Mouse (Mus musculus) CD4-positive, CD25-positive, alpha-beta regulatory T cell, adult 2 months (primary cell): ENCODE results near the gene Thop1.
"Not testable (repeated sequence)": the region's sequence is repeated elsewhere in the genome, so short reads cannot be mapped to it uniquely, and the experiment has no call there.

Experiments
- DNase-seq: peaks from one replicate; pipeline ENCODE4 v3.0.0-alpha.2; 2012; ENCODE audit warnings: low read depth, low spot score

Gene Thop1

GRCm38 (mm10) chr10:81069836-81070235 is at the start of gene Thop1:
Gene Thop1 (plus strand): TSS chr10:81070035.
- DNase-seq: peak; percentile 100

- DNase-seq: no peak
Measured at GRCm38 (mm10) chr10:81020207-81020606, 49.6 kb upstream of the Thop1 start.

GRCm38 (mm10) chr10:81021547-81022110 is 48.2 kb upstream of the Thop1 start:
- no peak for DNase-seq

GRCm38 (mm10) chr10:81022744-81023143 is 47.1 kb upstream of the Thop1 start:
- peak; percentile 48 for DNase-seq

- DNase-seq: no peak
Measured at GRCm38 (mm10) chr10:81024346-81024937, 45.4 kb upstream of the Thop1 start.

- no peak for DNase-seq
Measured at GRCm38 (mm10) chr10:81025047-81025621, 44.7 kb upstream of the Thop1 start.

- no peak for DNase-seq
Measured at GRCm38 (mm10) chr10:81025639-81026275, 44.1 kb upstream of the Thop1 start, which contains the start of gene Diras1. Gene Diras1 (minus strand): TSS chr10:81025662.

GRCm38 (mm10) chr10:81026857-81027256 is 43.0 kb upstream of the Thop1 start:
- no peak for DNase-seq

GRCm38 (mm10) chr10:81027331-81027730 is 42.5 kb upstream of the Thop1 start:
- DNase-seq: no peak

GRCm38 (mm10) chr10:81028219-81028618 is 41.6 kb upstream of the Thop1 start:
- DNase-seq: no peak

GRCm38 (mm10) chr10:81029031-81029430 is 40.8 kb upstream of the Thop1 start:
- DNase-seq: no peak

- no peak for DNase-seq
Measured at GRCm38 (mm10) chr10:81033586-81033985, 36.2 kb upstream of the Thop1 start.

GRCm38 (mm10) chr10:81036251-81036650 is 33.6 kb upstream of the Thop1 start:
- DNase-seq: peak; percentile 63

- DNase-seq: peak; percentile 98
Measured at GRCm38 (mm10) chr10:81036988-81037580, 32.8 kb upstream of the Thop1 start, which contains the start of gene Slc39a3. Gene Slc39a3 (minus strand): TSS chr10:81037426.

- peak; percentile 85 for DNase-seq
Measured at GRCm38 (mm10) chr10:81041458-81042175, 28.2 kb upstream of the Thop1 start.

GRCm38 (mm10) chr10:81045246-81045645 is 24.6 kb upstream of the Thop1 start:
- not testable (repeated sequence) for DNase-seq

- peak; percentile 49 for DNase-seq
Measured at GRCm38 (mm10) chr10:81050645-81051044, 19.2 kb upstream of the Thop1 start.

- no peak for DNase-seq
Measured at GRCm38 (mm10) chr10:81051133-81051532, 18.7 kb upstream of the Thop1 start.

GRCm38 (mm10) chr10:81052577-81052976 is 17.3 kb upstream of the Thop1 start:
- DNase-seq: no peak

- DNase-seq: no peak
Measured at GRCm38 (mm10) chr10:81055169-81055568, 14.7 kb upstream of the Thop1 start.

GRCm38 (mm10) chr10:81055802-81056340 is 14.0 kb upstream of the Thop1 start:
- not testable (repeated sequence) for DNase-seq
